Mouse (Mus musculus) myocyte (in vitro differentiated cells): ENCODE measurements around the gene Dqx1. TPM values are rescaled to one million over a fixed set of nuclear protein-coding genes. Genes with fewer than 3 reads are reported as not detected.

Experiments used
- H3K27me3 ChIP-seq: one replicate; pipeline ENCODE4 v1.6.1; 2011; ENCODE audit not compliant: control insufficient read depth, insufficient read depth, insufficient read length
- H3K36me3 ChIP-seq: one replicate; pipeline ENCODE4 v1.6.1; 2011; ENCODE audit not compliant: control insufficient read depth, insufficient read depth
- H3K4me2 ChIP-seq: one replicate; pipeline ENCODE4 v1.6.1; 2011; ENCODE audit warnings: low read depth, control low read depth
- H3K4me3 ChIP-seq: one replicate; pipeline ENCODE4 v1.5.1; 2011; ENCODE audit warnings: mild to moderate bottlenecking, control low read depth, moderate library complexity
- H3K79me2 ChIP-seq: one replicate; pipeline ENCODE4 v1.6.1; 2011; ENCODE audit not compliant: control insufficient read depth, insufficient read depth
- H3ac ChIP-seq: one replicate; pipeline ENCODE4 v1.6.1; 2011; ENCODE audit not compliant: control insufficient read depth, insufficient read length
- CEBPB ChIP-seq: IDR thresholded peaks from 2 replicates; pipeline ENCODE4 v1.6.1; 2011; ENCODE audit warnings: mild to moderate bottlenecking, moderate library complexity; ENCODE audit not compliant: poor library complexity, insufficient read depth, severe bottlenecking
- E2F4 ChIP-seq: IDR thresholded peaks from one replicate; pipeline ENCODE4 v1.6.1; 2011; ENCODE audit warnings: mild to moderate bottlenecking, control low read depth, moderate library complexity; ENCODE audit not compliant: insufficient read depth
- MAX ChIP-seq: IDR thresholded peaks from one replicate; pipeline ENCODE4 v1.6.1; 2011; ENCODE audit warnings: low read depth, mild to moderate bottlenecking, control low read depth
- MYOD1 ChIP-seq, 3 experiments: IDR thresholded peaks; one replicate each; pipeline ENCODE4 v1.6.1; 2011; ENCODE audit warnings: control low read depth in 2 of 3, low read depth in 2 of 3, mild to moderate bottlenecking in 2 of 3, moderate library complexity in 1 of 3; ENCODE audit not compliant: insufficient read length in 2 of 3, control insufficient read depth in 1 of 3
- MYOG ChIP-seq, 3 experiments: IDR thresholded peaks; one replicate each; pipeline ENCODE4 v1.6.1; 2011; ENCODE audit warnings: control low read depth in 2 of 3, low read depth in 2 of 3, mild to moderate bottlenecking in 2 of 3; ENCODE audit not compliant: insufficient read length in 2 of 3, control insufficient read depth in 1 of 3, insufficient read depth in 1 of 3
- POLR2A ChIP-seq: IDR thresholded peaks from one replicate; pipeline ENCODE4 v1.6.1; 2011; ENCODE audit warnings: low read depth, mild to moderate bottlenecking, control low read depth, moderate library complexity; ENCODE audit not compliant: insufficient read length
- POLR2AphosphoS2 ChIP-seq: IDR thresholded peaks from one replicate; pipeline ENCODE4 v1.6.1; 2011; ENCODE audit warnings: low read depth, control low read depth; ENCODE audit not compliant: insufficient read length
- REST ChIP-seq: IDR thresholded peaks from one replicate; pipeline ENCODE4 v1.6.1; 2011; ENCODE audit warnings: mild to moderate bottlenecking, control low read depth, moderate library complexity; ENCODE audit not compliant: insufficient read depth, insufficient read length
- SRF ChIP-seq: IDR thresholded peaks from one replicate; pipeline ENCODE4 v1.6.1; 2011; ENCODE audit warnings: low read depth; ENCODE audit not compliant: control insufficient read depth, insufficient read length
- TCF12 ChIP-seq: IDR thresholded peaks from one replicate; pipeline ENCODE4 v1.6.1; 2011; ENCODE audit warnings: mild to moderate bottlenecking, control low read depth; ENCODE audit not compliant: poor library complexity, insufficient read depth, severe bottlenecking
- TCF3 ChIP-seq: IDR thresholded peaks from one replicate; pipeline ENCODE4 v1.6.1; 2011; ENCODE audit warnings: low read depth, control low read depth; ENCODE audit not compliant: insufficient read length
- USF1 ChIP-seq: IDR thresholded peaks from one replicate; pipeline ENCODE4 v1.6.1; 2011; ENCODE audit warnings: low read depth, mild to moderate bottlenecking, control low read depth, moderate library complexity
- polyA plus RNA-seq: library from polyadenylated mRNA; unstranded; fragments of >200 nt; fragmentation: generic; extraction: Trizol; gene quantifications from one replicate; pipeline ENCODE4 v1.2.1, GENCODE M21; 2012; ENCODE audit warnings: missing spikeins

Gene Dqx1
- polyA plus RNA-seq, 1 experiment = 0.24 TPM

DNA sequence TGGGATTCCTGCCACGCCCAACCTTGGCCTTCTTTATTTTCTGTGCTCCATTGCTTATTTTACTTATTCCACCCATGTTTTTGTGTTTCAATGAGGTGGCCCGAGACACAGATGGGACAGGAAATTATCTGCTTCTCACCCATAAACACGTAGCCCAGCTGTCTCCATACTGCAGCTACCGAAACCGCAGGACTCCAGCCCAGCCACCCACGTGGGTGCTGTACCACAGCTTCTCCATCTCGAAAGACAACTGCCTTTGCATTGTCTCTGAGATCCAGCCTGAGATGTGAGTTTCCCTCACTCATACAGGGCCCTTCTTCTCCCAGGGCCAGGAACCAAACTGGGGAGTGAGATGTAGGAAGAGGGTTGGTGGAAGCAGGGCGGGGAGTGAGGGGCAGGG lies 8.4 kb downstream of the Dqx1 start:
- Histone ChIP-seq H3K4me2 (no peak overlapping the region), H3K4me3 (no peak overlapping the region), H3K79me2 (no peaks in the 10 kb centered on the region), H3K36me3 (no peaks in the 10 kb centered on the region), H3K27me3 (peaks cover 65% of the 10 kb centered on the region), H3ac (no peak overlapping the region)
- TF ChIP-seq MAX (no peak), MYOD1 (IDR thresholded peaks at IDR 0.05; ENCODE audit: control insufficient read depth in 1 of 3, insufficient read length in 2 of 3, low read depth in 2 of 3) (no peak), USF1 (no peak), E2F4 (no peak), CEBPB (no peak), POLR2A (no peak), SRF (no peak), TCF12 (no peak), MYOG (IDR thresholded peaks at IDR 0.05; ENCODE audit: control insufficient read depth in 1 of 3, insufficient read depth in 1 of 3, insufficient read length in 2 of 3, low read depth in 2 of 3) (no peak), TCF3 (no peak), REST (no peak), POLR2AphosphoS2 (no peak)

DNA sequence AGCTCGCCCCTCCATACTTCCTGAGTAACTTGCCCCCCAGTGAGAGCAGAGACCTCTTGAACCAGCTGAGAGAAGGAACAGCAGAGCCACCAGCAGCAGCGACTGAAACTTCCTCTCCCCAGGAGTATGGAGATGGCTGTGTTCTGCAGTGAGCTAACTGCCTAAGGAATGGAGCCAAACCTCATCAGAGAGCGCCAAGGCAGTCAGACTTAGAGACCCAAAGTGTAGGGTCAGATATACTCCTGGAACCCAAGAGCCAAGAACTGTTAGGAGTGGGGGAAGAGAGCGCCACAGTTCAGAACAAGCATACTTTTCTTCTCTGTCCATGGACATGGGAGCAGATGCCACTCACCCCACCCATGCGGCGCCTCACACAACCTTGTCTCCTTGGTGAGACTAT lies 8.8 kb downstream of the Dqx1 start:
- H3K27me3 ChIP-seq = peaks cover 70% of the 10 kb centered on the region
- H3K4me3 ChIP-seq = no peak overlapping the region
- TF ChIP-seq E2F4 (no peak), TCF3 (no peak), REST (no peak), CEBPB (no peak), POLR2AphosphoS2 (no peak), POLR2A (no peak), SRF (no peak), MAX (no peak), USF1 (no peak)
- H3K36me3 ChIP-seq = no peaks in the 10 kb centered on the region
- no peak overlapping the region for H3ac ChIP-seq
- no peak overlapping the region for H3K4me2 ChIP-seq
- no peaks in the 10 kb centered on the region for H3K79me2 ChIP-seq

DNA sequence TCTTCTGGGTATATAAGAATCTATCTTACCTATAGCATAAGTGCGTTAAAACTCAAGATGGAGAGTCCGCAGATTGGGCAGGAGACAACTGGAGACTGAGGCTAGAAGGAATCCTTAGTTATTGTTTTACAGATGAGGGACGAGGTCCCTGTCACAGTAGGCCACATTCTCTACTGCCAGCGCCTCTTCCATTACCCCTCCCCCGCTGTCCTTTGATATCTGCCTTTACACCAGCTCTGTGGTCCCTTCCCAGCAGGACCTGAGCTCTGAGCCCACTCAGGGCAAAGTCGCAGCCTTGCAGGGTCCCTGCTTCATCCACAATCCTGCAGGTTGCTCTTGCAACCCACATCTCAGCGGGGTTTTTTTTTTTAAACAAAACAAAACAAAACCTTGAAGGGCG lies 10.6 kb downstream of the Dqx1 start:
- H3K4me2 ChIP-seq = no peak overlapping the region
- no peaks in the 10 kb centered on the region for H3K36me3 ChIP-seq
- no peak for TF ChIP-seq SRF
- no peak for TF ChIP-seq REST
- no peak for TF ChIP-seq USF1
- TF ChIP-seq TCF3 = no peak
- TF ChIP-seq TCF12 = no peak
- TF ChIP-seq MYOD1 (IDR thresholded peaks at IDR 0.05; ENCODE audit: control insufficient read depth in 1 of 3, insufficient read length in 2 of 3, low read depth in 2 of 3) = no peak
- TF ChIP-seq POLR2A = no peak
- TF ChIP-seq MAX = no peak
- no peak for TF ChIP-seq POLR2AphosphoS2
- no peak for TF ChIP-seq MYOG (IDR thresholded peaks at IDR 0.05; ENCODE audit: control insufficient read depth in 1 of 3, insufficient read depth in 1 of 3, insufficient read length in 2 of 3, low read depth in 2 of 3)
- H3K4me3 ChIP-seq = no peak overlapping the region
- H3K27me3 ChIP-seq = peaks cover 76% of the 10 kb centered on the region
- H3K79me2 ChIP-seq = no peaks in the 10 kb centered on the region
- no peak overlapping the region for H3ac ChIP-seq

DNA sequence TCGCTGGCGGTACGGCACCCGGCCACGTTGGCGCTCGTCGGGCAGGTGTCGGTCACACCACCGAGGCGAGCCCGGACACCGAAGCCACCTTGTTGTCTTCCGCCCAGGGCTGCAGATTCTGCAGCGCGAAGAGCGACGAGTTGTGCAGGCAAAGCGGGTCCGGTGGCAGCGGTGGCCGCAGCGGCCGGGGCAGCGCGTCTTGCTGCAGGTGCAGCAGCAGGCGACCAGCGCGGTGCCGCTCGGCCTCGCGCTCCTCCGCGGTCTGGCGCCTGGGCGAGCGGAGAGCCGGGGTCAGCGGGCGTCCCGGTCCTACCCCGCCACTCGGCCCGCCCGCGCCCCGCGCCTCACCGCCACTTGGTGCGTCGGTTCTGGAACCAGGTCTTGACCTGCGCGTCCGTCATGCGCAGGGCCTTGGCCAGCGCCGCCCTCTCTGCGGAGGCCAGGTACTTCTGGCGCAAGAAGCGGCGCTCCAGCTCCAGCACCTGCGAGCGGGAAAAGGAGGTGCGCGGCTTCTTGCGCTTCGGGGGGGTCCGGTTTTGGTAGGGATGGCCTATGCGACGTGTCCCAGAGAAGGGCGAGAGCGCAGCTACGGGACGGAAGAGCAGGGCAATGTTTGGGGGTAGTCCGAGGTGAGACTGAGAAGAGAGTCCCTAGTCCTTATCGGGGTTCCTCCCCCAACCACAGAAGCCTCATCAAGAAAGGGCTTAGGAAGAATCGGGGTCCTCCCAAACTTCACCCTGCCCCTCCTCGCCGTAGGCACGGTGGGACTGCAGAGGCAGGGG lies 11.3 kb downstream of the Dqx1 start:
- H3ac ChIP-seq = no peak overlapping the region
- H3K79me2 ChIP-seq = no peaks in the 10 kb centered on the region
- no peak overlapping the region for H3K4me3 ChIP-seq
- H3K36me3 ChIP-seq = no peaks in the 10 kb centered on the region
- no peak for TF ChIP-seq E2F4
- TF ChIP-seq MYOD1 (IDR thresholded peaks at IDR 0.05; ENCODE audit: control insufficient read depth in 1 of 3, insufficient read length in 2 of 3, low read depth in 2 of 3) = no peak
- no peak for TF ChIP-seq USF1
- no peak for TF ChIP-seq MAX
- H3K4me2 ChIP-seq = no peak overlapping the region
- peaks cover 70% of the 10 kb centered on the region for H3K27me3 ChIP-seq
